Mouse (Mus musculus) liver, embryonic 13.5 days (tissue): ENCODE results near the gene Vipr2. TPM values are rescaled to one million over a fixed set of nuclear protein-coding genes. Genes with fewer than 3 reads are reported as not detected.
A peak's percentile ranks its signal among the peaks of the same experiment; 100 is the strongest.

ENCODE experiments used
- ATAC-seq: fragments of 200-750 bp; cut with Nextera tagmentation; 2 replicates; pipeline ENCODE4 v1.8.0; 2017; ENCODE audit warnings: low read depth, mild to moderate bottlenecking, moderate number of reproducible peaks, moderate library complexity
- DNase-seq: peaks from one replicate; pipeline ENCODE4 v3.0.0; 2022
- H3K27ac ChIP-seq: fragments of 300-500 bp; sonication (generic); 2 replicates; pipeline ENCODE4 v1.5.1; 2015; ENCODE audit warnings: moderate library complexity, mild to moderate bottlenecking, inconsistent platforms
- H3K27me3 ChIP-seq: fragments of 300-500 bp; sonication (generic); 2 replicates; pipeline ENCODE4 v1.6.1; 2015; ENCODE audit warnings: mild to moderate bottlenecking, inconsistent platforms
- H3K36me3 ChIP-seq: fragments of 300-500 bp; sonication (generic); 2 replicates; pipeline ENCODE4 v1.6.1; 2015; ENCODE audit warnings: mild to moderate bottlenecking, inconsistent platforms
- H3K4me1 ChIP-seq: fragments of 300-500 bp; sonication (generic); replicated peaks from 2 replicates; pipeline ENCODE4 v1.6.1; 2015; ENCODE audit warnings: inconsistent platforms
- H3K4me2 ChIP-seq: fragments of 300-500 bp; sonication (generic); 2 replicates; pipeline ENCODE4 v1.6.1; 2015; ENCODE audit warnings: inconsistent platforms, mild to moderate bottlenecking, moderate library complexity
- H3K4me3 ChIP-seq: fragments of 300-500 bp; sonication (generic); replicated peaks from 2 replicates; pipeline ENCODE4 v1.5.1; 2015; ENCODE audit warnings: mild to moderate bottlenecking, inconsistent platforms
- H3K9ac ChIP-seq: fragments of 300-500 bp; sonication (generic); 2 replicates; pipeline ENCODE4 v1.6.1; 2015; ENCODE audit warnings: mild to moderate bottlenecking, inconsistent platforms
- H3K9me3 ChIP-seq: fragments of 300-500 bp; sonication (generic); replicated peaks from 2 replicates; pipeline ENCODE4 v1.6.1; 2016; ENCODE audit warnings: inconsistent platforms
- WGBS: fragments of 180-500 bp; shearing (Covaris S2); methylation state at CpG from one replicate; pipeline ENCODE4 v1.1.7; 2015; ENCODE audit not compliant: insufficient replicate concordance; 5-methylcytosine and 5-hydroxymethylcytosine counted together
- polyA plus RNA-seq: library from polyadenylated mRNA; unstranded; fragments of >200 nt; fragmentation: Nextera tagmentation; extraction: Ambion mirVana; gene quantifications from 2 replicates; pipeline ENCODE4 v1.2.1, GENCODE M21; 2015

Vipr2 gene
- polyA plus RNA-seq, 1 experiment from 2014 or later, result 0.22 TPM

DNA sequence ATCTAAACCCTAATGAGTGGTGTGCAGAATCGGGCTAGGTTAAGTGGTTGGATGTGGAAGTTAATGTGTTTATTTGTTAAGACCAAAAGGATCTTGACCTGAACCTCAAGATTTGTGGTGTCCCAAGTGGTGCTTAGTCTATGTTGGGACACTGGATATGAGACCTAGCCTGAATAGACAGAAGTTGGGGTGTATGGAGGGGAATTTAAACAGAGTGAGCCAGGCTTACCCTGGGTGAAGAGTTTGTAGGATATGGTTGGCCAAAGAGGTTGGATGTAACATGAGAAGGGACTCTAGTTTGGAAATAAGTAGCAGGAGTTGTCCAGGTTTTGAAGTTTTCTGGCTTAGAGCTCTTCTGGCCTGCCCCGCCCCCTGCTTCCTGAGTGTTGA lies 15.3 kb upstream of the Vipr2 start:
- no peak for ATAC-seq

DNA sequence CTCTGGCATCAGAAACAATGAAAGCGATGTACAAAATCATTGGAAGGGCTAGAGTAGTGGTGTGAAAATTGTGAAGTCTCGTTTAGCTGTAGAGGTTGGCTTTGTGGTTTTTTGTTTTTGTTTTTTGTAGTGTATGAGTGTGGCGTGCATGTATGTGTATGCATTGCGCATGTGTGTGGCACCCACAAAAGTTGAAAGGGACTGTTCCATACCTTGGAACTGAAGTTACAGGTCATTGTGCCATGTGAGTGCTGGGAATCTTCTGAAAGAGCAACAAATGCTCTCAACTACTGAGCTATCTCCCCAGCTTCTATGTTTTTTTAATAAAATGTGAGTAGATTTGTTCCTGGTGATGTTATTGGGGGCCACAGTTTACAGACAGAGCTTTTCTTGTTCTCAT lies 14.5 kb upstream of the Vipr2 start:
- DNase-seq, result no peak

More for the DNA sequence above, 15.3 kb upstream of the Vipr2 start:
- Histone ChIP-seq H3K27ac (no peak overlapping the region), H3K27me3 (no peaks in the 10 kb centered on the region), H3K4me2 (no peak overlapping the region), H3K9me3 (peaks cover 9% of the 10 kb centered on the region), H3K9ac (no peak overlapping the region), H3K4me1 (no peaks in the 10 kb centered on the region), H3K4me3 (no peak overlapping the region), H3K36me3 (peaks cover 33% of the 10 kb centered on the region)
- 70% methylated on average over 2 of the region's 2 CpGs for WGBS
- no peak for DNase-seq

DNA sequence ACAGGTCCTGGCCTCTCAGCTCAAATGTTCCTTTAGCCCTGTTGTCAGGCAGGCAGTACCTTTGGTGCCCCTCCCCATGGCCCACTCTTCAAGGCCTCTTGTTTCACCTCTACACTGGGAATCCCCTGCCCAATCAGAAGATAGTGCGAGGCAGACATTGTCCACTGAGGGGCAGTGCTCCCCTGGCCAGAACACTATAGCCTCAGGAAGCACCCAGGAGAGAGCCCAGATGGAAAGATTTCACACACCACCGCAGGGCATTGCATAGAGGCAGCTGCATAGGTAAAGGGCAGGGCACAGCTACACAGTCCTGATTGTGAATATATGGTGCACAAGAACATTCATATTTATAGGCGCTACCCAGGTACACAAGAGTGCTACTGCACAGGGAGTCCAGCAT lies 6.5 kb upstream of the Vipr2 start:
- Histone ChIP-seq H3K4me3 (no peak overlapping the region), H3K9me3 (no peaks in the 10 kb centered on the region), H3K9ac (no peak overlapping the region), H3K27me3 (peaks cover 5% of the 10 kb centered on the region), H3K4me1 (no peaks in the 10 kb centered on the region), H3K36me3 (no peaks in the 10 kb centered on the region), H3K27ac (no peak overlapping the region), H3K4me2 (no peak overlapping the region)
- WGBS, result 26% methylated on average over 3 of the region's 3 CpGs
- ATAC-seq, result 0 out of 2 replicates have a peak, but pooled peaks have one; percentile 20
- no peak for DNase-seq

More for the DNA sequence above, 14.5 kb upstream of the Vipr2 start:
- Histone ChIP-seq H3K27me3 (no peaks in the 10 kb centered on the region), H3K9me3 (peaks cover 9% of the 10 kb centered on the region), H3K4me1 (no peaks in the 10 kb centered on the region), H3K4me3 (no peak overlapping the region), H3K4me2 (no peak overlapping the region), H3K36me3 (peaks cover 33% of the 10 kb centered on the region), H3K9ac (no peak overlapping the region), H3K27ac (no peak overlapping the region)
- 71% methylated on average over 4 of the region's 4 CpGs for WGBS
- ATAC-seq, result no peak

GRCm38 (mm10) chr12:116077855-116078366 lies 385 bp downstream of the Vipr2 start:
- under 1% methylated on average over 24 of the region's 24 CpGs for WGBS
- H3K4me2 ChIP-seq, result peak overlapping the region; percentile 67
- no peak overlapping the region for H3K27ac ChIP-seq
- peaks cover 10% of the 10 kb centered on the region for H3K4me1 ChIP-seq
- peak overlapping the region; percentile 26 for H3K9ac ChIP-seq
- DNase-seq, result no peak
- ATAC-seq, result no peak
- peaks cover 36% of the 10 kb centered on the region for H3K27me3 ChIP-seq
- H3K36me3 ChIP-seq, result no peaks in the 10 kb centered on the region
- peak overlapping the region; percentile 50 for H3K4me3 ChIP-seq
- no peaks in the 10 kb centered on the region for H3K9me3 ChIP-seq

DNA sequence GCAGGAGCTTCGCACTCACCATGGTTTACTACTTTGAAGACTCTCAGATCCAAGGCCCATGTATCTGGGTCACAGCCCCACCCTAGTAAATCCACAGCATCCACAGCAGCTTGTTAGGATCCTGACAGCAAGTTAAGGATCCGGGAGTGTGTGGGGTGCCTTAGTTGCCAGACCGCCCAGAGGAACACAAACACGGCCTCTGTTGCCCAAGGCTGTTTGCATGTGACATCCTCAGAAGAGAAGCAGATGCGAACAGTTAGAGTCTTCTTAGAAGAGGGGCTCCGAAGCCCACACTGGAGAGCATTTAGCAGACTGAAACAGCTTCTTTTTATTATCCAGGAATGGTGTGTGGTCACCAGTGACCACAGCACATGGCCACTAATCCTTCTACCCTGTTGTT lies 5.6 kb downstream of the Vipr2 start:
- Histone ChIP-seq H3K9me3 (no peaks in the 10 kb centered on the region), H3K4me1 (no peaks in the 10 kb centered on the region), H3K27me3 (peaks cover 11% of the 10 kb centered on the region), H3K9ac (no peak overlapping the region), H3K4me3 (no peak overlapping the region), H3K27ac (no peak overlapping the region), H3K36me3 (no peaks in the 10 kb centered on the region), H3K4me2 (no peak overlapping the region)
- DNase-seq (no peak), ATAC-seq (no peak)
- 61% methylated on average over 6 of the region's 6 CpGs for WGBS

GRCm38 (mm10) chr12:116084294-116084693 lies 6.8 kb downstream of the Vipr2 start:
- H3K4me3 ChIP-seq, result no peak overlapping the region
- no peaks in the 10 kb centered on the region for H3K9me3 ChIP-seq
- WGBS, result 53% methylated on average over 2 of the region's 2 CpGs
- peaks cover 2% of the 10 kb centered on the region for H3K27me3 ChIP-seq
- ATAC-seq (no peak), DNase-seq (no peak)
- H3K27ac ChIP-seq, result no peak overlapping the region
- no peak overlapping the region for H3K4me2 ChIP-seq
- H3K9ac ChIP-seq, result no peak overlapping the region
- H3K4me1 ChIP-seq, result no peaks in the 10 kb centered on the region
- no peaks in the 10 kb centered on the region for H3K36me3 ChIP-seq

- no peak for ATAC-seq
- WGBS, result 66% methylated on average over 5 of the region's 5 CpGs
- Histone ChIP-seq H3K9ac (no peak overlapping the region), H3K4me3 (no peak overlapping the region), H3K4me1 (no peaks in the 10 kb centered on the region), H3K9me3 (no peaks in the 10 kb centered on the region), H3K27me3 (no peaks in the 10 kb centered on the region), H3K4me2 (no peak overlapping the region), H3K36me3 (no peaks in the 10 kb centered on the region), H3K27ac (no peak overlapping the region)
- DNase-seq, result no peak
Measured at GRCm38 (mm10) chr12:116086951-116087600, 9.6 kb downstream of the Vipr2 start.

GRCm38 (mm10) chr12:116089836-116090235 lies 12.3 kb downstream of the Vipr2 start:
- Histone ChIP-seq H3K9ac (no peak overlapping the region), H3K4me2 (no peak overlapping the region), H3K27ac (no peak overlapping the region), H3K27me3 (no peaks in the 10 kb centered on the region), H3K36me3 (no peaks in the 10 kb centered on the region), H3K4me3 (no peak overlapping the region), H3K9me3 (no peaks in the 10 kb centered on the region), H3K4me1 (no peaks in the 10 kb centered on the region)
- ATAC-seq (no peak), DNase-seq (no peak)
- 66% methylated on average over 3 of the region's 3 CpGs for WGBS

DNA sequence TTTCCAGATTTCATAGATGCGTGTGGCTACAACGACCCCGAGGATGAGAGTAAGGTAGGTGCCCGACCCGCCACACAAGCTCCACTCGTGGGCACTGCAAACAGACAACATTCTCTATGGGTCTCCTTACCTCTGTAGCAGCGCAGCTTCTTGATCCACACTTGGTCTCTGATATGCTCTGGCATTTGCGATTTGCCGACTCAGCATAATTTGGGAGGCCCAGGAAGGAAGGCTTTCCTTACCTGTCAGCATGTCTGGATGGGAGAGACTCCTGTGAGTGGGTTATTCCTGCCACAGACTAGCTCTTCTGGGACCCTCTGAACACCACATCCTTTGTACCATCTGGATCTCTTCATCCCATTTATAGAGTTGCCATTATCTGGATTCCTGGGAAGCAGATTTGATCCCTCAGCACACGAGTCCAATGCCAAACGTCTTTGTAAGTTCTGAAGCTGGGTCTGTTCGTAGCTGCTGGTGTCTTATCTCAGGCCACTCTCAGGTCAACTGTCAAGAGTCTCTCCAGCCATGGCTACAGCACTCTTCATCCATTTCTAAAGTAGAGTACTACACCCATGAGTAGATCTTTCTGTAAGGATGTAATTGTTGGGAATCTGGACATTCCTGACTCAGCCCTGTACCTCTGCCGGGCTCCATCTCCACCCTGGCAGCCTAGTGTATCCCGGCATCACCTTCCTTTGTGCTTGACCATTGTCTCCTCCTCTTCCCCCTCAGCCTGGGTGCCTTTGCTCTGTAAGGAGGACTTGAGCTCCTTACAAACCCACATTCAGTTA lies 17.4 kb downstream of the Vipr2 start:
- H3K4me1 ChIP-seq, result no peaks in the 10 kb centered on the region
- H3K9ac ChIP-seq, result no peak overlapping the region
- H3K4me2 ChIP-seq, result no peak overlapping the region
- no peak overlapping the region for H3K27ac ChIP-seq
- WGBS, result 69% methylated on average over 14 of the region's 14 CpGs
- no peaks in the 10 kb centered on the region for H3K9me3 ChIP-seq
- H3K27me3 ChIP-seq, result no peaks in the 10 kb centered on the region
- ATAC-seq (no peak), DNase-seq (no peak)
- no peaks in the 10 kb centered on the region for H3K36me3 ChIP-seq
- H3K4me3 ChIP-seq, result no peak overlapping the region

GRCm38 (mm10) chr12:116096361-116096904 lies 18.9 kb downstream of the Vipr2 start:
- Histone ChIP-seq H3K4me1 (no peaks in the 10 kb centered on the region), H3K9ac (no peak overlapping the region), H3K9me3 (no peaks in the 10 kb centered on the region), H3K27me3 (no peaks in the 10 kb centered on the region), H3K4me2 (no peak overlapping the region), H3K27ac (no peak overlapping the region), H3K36me3 (no peaks in the 10 kb centered on the region), H3K4me3 (no peak overlapping the region)
- ATAC-seq (no peak), DNase-seq (no peak)
- WGBS, result 40% methylated on average over 3 of the region's 3 CpGs

DNA sequence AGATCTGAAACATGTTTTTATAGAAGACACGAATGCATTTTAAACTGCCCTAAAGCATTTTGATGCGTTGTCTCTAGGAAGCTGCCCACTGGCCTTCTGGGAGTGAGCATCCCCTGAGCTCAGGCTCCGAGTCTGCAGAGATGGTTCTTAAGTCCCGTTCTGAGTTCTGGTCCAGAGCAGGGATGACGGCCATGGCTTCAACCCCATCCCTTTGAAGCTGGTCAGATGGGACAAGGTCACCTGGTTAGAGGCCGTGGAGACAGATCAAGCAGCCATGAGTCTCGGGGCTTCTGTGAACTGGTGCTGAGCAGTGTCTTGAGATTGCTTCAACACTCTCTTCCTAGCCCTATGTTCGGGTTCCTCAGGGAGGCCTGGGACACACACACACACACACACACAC lies 19.6 kb downstream of the Vipr2 start:
- Histone ChIP-seq H3K36me3 (no peaks in the 10 kb centered on the region), H3K4me3 (no peak overlapping the region), H3K27ac (no peak overlapping the region), H3K4me2 (no peak overlapping the region), H3K9ac (no peak overlapping the region), H3K4me1 (no peaks in the 10 kb centered on the region), H3K9me3 (no peaks in the 10 kb centered on the region), H3K27me3 (no peaks in the 10 kb centered on the region)
- WGBS, result 67% methylated on average over 8 of the region's 8 CpGs
- no peak for DNase-seq
- no peak for ATAC-seq
